Comparison of ENCODE assay signal across 8 mouse cellular contexts in genomic region chr13:74528519-74529371, GRCm38 (mm10). TPM values are rescaled to one million over a fixed set of nuclear protein-coding genes. Genes with fewer than 3 reads are reported as not detected.
DNase-seq lines count a peak whose midpoint lies in the region; ATAC-seq and TF ChIP-seq lines count a peak whose summit lies in the region.
"Not testable (repeated sequence)": the region's sequence is repeated elsewhere in the genome, so short reads cannot be mapped to it uniquely, and the experiment has no call there.

No protein-coding gene starts in this region.

- ATAC-seq in erythroid progenitor cell, adult 5-6 weeks (replicated peaks; ENCODE audit: low FRiP score, poor library complexity, severe bottlenecking), result peak; percentile 60
- peak; percentile 69; the same call in 1 of the 2 replicates for ATAC-seq in heart, embryonic 15.5 days (replicated peaks; ENCODE audit: insufficient number of reproducible peaks, insufficient read depth, low FRiP score, low read depth)
- peak; percentile 82 for ATAC-seq in hindbrain, postnatal 0 days
- ATAC-seq in liver, embryonic 11.5 days (replicated peaks; ENCODE audit: low FRiP score), result peak; percentile 63
- ATAC-seq in midbrain, postnatal 0 days (ENCODE audit: low FRiP score), result peak; percentile 87
- ATAC-seq in stomach, postnatal 0 days (ENCODE audit: low FRiP score, low TSS enrichment), result peak; percentile 53

- not testable (repeated sequence) for H3K9me3 ChIP-seq in heart, embryonic 15.5 days (replicated peaks); hindbrain, postnatal 0 days (ENCODE audit: low read length); liver, embryonic 11.5 days (ENCODE audit: control insufficient read depth, low read length); megakaryocyte, embryonic 14.5 days; midbrain, postnatal 0 days (ENCODE audit: low read length); stomach, postnatal 0 days (ENCODE audit: control insufficient read depth, low read length)

- H3K36me3 ChIP-seq in heart, embryonic 15.5 days; hindbrain, postnatal 0 days (ENCODE audit: insufficient read depth, low read length); liver, embryonic 11.5 days (ENCODE audit: control insufficient read depth, insufficient read depth, low read length); megakaryocyte, embryonic 14.5 days (replicated peaks; ENCODE audit: low read length); midbrain, postnatal 0 days (ENCODE audit: insufficient read depth, low read length); stomach, postnatal 0 days (ENCODE audit: control insufficient read depth, insufficient read depth, low read length): not testable (repeated sequence)

- not testable (repeated sequence) for DNase-seq in hindbrain, postnatal 0 days (ENCODE audit: low spot score); liver, embryonic 11.5 days (ENCODE audit: low spot score); midbrain, postnatal 0 days (ENCODE audit: low spot score); stomach, postnatal 0 days (ENCODE audit: low spot score)

- not testable (repeated sequence) for H3K9ac ChIP-seq in heart, embryonic 15.5 days; hindbrain, postnatal 0 days (replicated peaks; ENCODE audit: low read length); liver, embryonic 11.5 days (ENCODE audit: low read depth, low read length); midbrain, postnatal 0 days (replicated peaks; ENCODE audit: low read length, poor library complexity, severe bottlenecking); stomach, postnatal 0 days (ENCODE audit: low read length)

- TF ChIP-seq POLR2A in bone marrow, adult 2 months (IDR thresholded peaks at IDR 0.05; ENCODE audit: borderline replicate concordance, control insufficient read depth, low read depth, low read length), result not testable (repeated sequence)

- H3K4me3 ChIP-seq in bone marrow, adult 2 months (replicated peaks; ENCODE audit: control insufficient read depth, low read depth, low read length); heart, embryonic 15.5 days; hindbrain, postnatal 0 days (ENCODE audit: low read length); liver, embryonic 11.5 days (ENCODE audit: low read depth, low read length); midbrain, postnatal 0 days (ENCODE audit: low read depth, low read length); stomach, postnatal 0 days (ENCODE audit: low read depth, low read length): not testable (repeated sequence)
- H3K4me3 ChIP-seq in megakaryocyte, embryonic 14.5 days (replicated peaks), result peak overlapping the region; percentile 4

- TF ChIP-seq EP300 in stomach, postnatal 0 days (optimal IDR thresholded peaks at IDR 0.05), result not testable (repeated sequence)

- H3K27me3 ChIP-seq in heart, embryonic 15.5 days; hindbrain, postnatal 0 days (ENCODE audit: insufficient read depth, low read length); liver, embryonic 11.5 days (replicated peaks; ENCODE audit: control insufficient read depth, insufficient read depth, low read length); megakaryocyte, embryonic 14.5 days (replicated peaks); midbrain, postnatal 0 days (ENCODE audit: insufficient read depth, low read length); stomach, postnatal 0 days (ENCODE audit: control insufficient read depth, insufficient read depth, low read length): not testable (repeated sequence)

- H3K27ac ChIP-seq in bone marrow, adult 2 months (ENCODE audit: control insufficient read depth, insufficient read depth, low read depth, low read length, poor library complexity); heart, embryonic 15.5 days; hindbrain, postnatal 0 days; liver, embryonic 11.5 days (ENCODE audit: low read depth, low read length); midbrain, postnatal 0 days (ENCODE audit: low read depth, low read length); stomach, postnatal 0 days (replicated peaks): not testable (repeated sequence)

- not testable (repeated sequence) for H3K4me1 ChIP-seq in bone marrow, adult 2 months (ENCODE audit: control insufficient read depth, insufficient read depth, low read length); heart, embryonic 15.5 days (replicated peaks); hindbrain, postnatal 0 days (ENCODE audit: insufficient read depth, low read length); liver, embryonic 11.5 days (replicated peaks; ENCODE audit: control insufficient read depth, insufficient read depth, low read length); megakaryocyte, embryonic 14.5 days; midbrain, postnatal 0 days (ENCODE audit: insufficient read depth, low read length); stomach, postnatal 0 days (replicated peaks; ENCODE audit: control insufficient read depth, insufficient read depth)

- not testable (repeated sequence) for H3K4me2 ChIP-seq in heart, embryonic 15.5 days; hindbrain, postnatal 0 days (ENCODE audit: low read depth, low read length); liver, embryonic 11.5 days; midbrain, postnatal 0 days (ENCODE audit: low read depth, low read length, poor library complexity, severe bottlenecking); stomach, postnatal 0 days (replicated peaks; ENCODE audit: low read depth)

- TF ChIP-seq CTCF in bone marrow, adult 2 months (IDR thresholded peaks at IDR 0.05; ENCODE audit: control insufficient read depth, insufficient read depth, low read length), result 0 out of 2 replicates have a peak, but pooled peaks have one; percentile 0
- not testable (repeated sequence) for TF ChIP-seq CTCF in hindbrain, postnatal 0 days (IDR thresholded peaks at IDR 0.05; ENCODE audit: low read depth); midbrain, postnatal 0 days (IDR thresholded peaks at IDR 0.05); stomach, postnatal 0 days (IDR thresholded peaks at IDR 0.05; ENCODE audit: low read depth)

RNA-seq across cellular contexts. Expression of gene Zfp825, which starts 35.0 kb away (rescaled TPM):
- polyA plus RNA-seq in bone marrow, adult 2 months (2011; ENCODE audit: insufficient read depth, insufficient read length, low replicate concordance, missing spikeins), result 9.6 and 14.5 TPM in 2 replicates
- 5.0 and 10.8 TPM in 2 replicates for total RNA-seq in erythroid progenitor cell, adult 5-6 weeks (2015; ENCODE audit: low replicate concordance)
- 5.1 and 10.5 TPM in 2 replicates for total RNA-seq in erythroid progenitor cell, adult 5-6 weeks (2017; ENCODE audit: low replicate concordance)
- polyA plus RNA-seq in heart, embryonic 15.5 days (2015; fragmentation: Nextera tagmentation; extraction: Ambion mirVana), result 11.8 and 12.7 TPM in 2 replicates
- total RNA-seq in hindbrain, postnatal 0 days (2014; rRNA removed), result 4.0 and 5.1 TPM in 2 replicates
- 11.4 and 12.7 TPM in 2 replicates for polyA plus RNA-seq in hindbrain, postnatal 0 days (2015; fragmentation: Nextera tagmentation; extraction: Ambion mirVana)
- 17.7 and 18.3 TPM in 2 replicates for polyA plus RNA-seq in liver, embryonic 11.5 days (2014; fragmentation: Nextera tagmentation; extraction: Ambion mirVana)
- polyA plus RNA-seq in megakaryocyte, embryonic 14.5 days (2012; ENCODE audit: insufficient read depth, low replicate concordance), result 1.2 TPM in 1 of 2 replicates, not detected in the other
- total RNA-seq in midbrain, postnatal 0 days (2014; rRNA removed), result 4.1 and 7.4 TPM in 2 replicates
- polyA plus RNA-seq in midbrain, postnatal 0 days (2015; fragmentation: Nextera tagmentation; extraction: Ambion mirVana), result 9.9 and 11.4 TPM in 2 replicates
- 10.6 and 10.7 TPM in 2 replicates for polyA plus RNA-seq in stomach, postnatal 0 days (2015; fragmentation: Nextera tagmentation; extraction: Ambion mirVana)
